Mouse (Mus musculus) midbrain, embryonic 11.5 days (tissue): ENCODE data around the gene Kcnh7. TPM values are rescaled to one million over a fixed set of nuclear protein-coding genes. Genes with fewer than 3 reads are reported as not detected.

Experiments used
- ATAC-seq: fragments of 200-750 bp; cut with Nextera tagmentation; 2 replicates; pipeline ENCODE4 v1.8.0; 2017; ENCODE audit warnings: moderate TSS enrichment, moderate library complexity; ENCODE audit not compliant: low FRiP score
- DNase-seq: peaks from one replicate; pipeline ENCODE4 v3.0.0; 2015; ENCODE audit warnings: low spot score; ENCODE audit errors: missing footprints
- H3K27ac ChIP-seq: fragments of 300-500 bp; sonication (generic); 2 replicates; pipeline ENCODE4 v1.5.1; 2014; ENCODE audit warnings: low read depth, low read length
- H3K27me3 ChIP-seq: fragments of 300-500 bp; sonication (generic); 2 replicates; pipeline ENCODE4 v1.6.1; 2014; ENCODE audit warnings: mild to moderate bottlenecking, low read length, moderate library complexity, mixed read lengths; ENCODE audit not compliant: control insufficient read depth, insufficient read depth
- H3K36me3 ChIP-seq: fragments of 300-500 bp; sonication (generic); 2 replicates; pipeline ENCODE4 v1.6.1; 2014; ENCODE audit warnings: mild to moderate bottlenecking, low read length, moderate library complexity, mixed read lengths; ENCODE audit not compliant: control insufficient read depth, insufficient read depth
- H3K4me1 ChIP-seq: fragments of 300-500 bp; sonication (generic); 2 replicates; pipeline ENCODE4 v1.6.1; 2014; ENCODE audit warnings: low read length; ENCODE audit not compliant: control insufficient read depth, insufficient read depth
- H3K4me2 ChIP-seq: fragments of 300-500 bp; sonication (generic); 2 replicates; pipeline ENCODE4 v1.6.1; 2014; ENCODE audit warnings: mild to moderate bottlenecking, moderate library complexity
- H3K4me3 ChIP-seq: fragments of 300-500 bp; sonication (generic); 2 replicates; pipeline ENCODE4 v1.5.1; 2014; ENCODE audit warnings: low read depth, low read length
- H3K9ac ChIP-seq: fragments of 300-500 bp; sonication (generic); 2 replicates; pipeline ENCODE4 v1.6.1; 2014; ENCODE audit warnings: low read length
- H3K9me3 ChIP-seq: fragments of 300-500 bp; sonication (generic); 2 replicates; pipeline ENCODE4 v1.6.1; 2016; ENCODE audit warnings: low read length; ENCODE audit not compliant: control insufficient read depth
- WGBS: fragments of 180-500 bp; shearing (Covaris S2); extraction: QIAGEN DNeasy Blood & Tissue Kit; methylation state at CpG from one replicate; pipeline ENCODE4 v1.1.7; 2014; 5-methylcytosine and 5-hydroxymethylcytosine counted together
- polyA plus RNA-seq: library from polyadenylated mRNA; unstranded; fragments of >200 nt; fragmentation: Nextera tagmentation; extraction: Ambion mirVana; gene quantifications from 2 replicates; pipeline ENCODE4 v1.2.1, GENCODE M21; 2014

Gene Kcnh7
- polyA plus RNA-seq, result 0.92 and 1.1 TPM in 2 replicates

GRCm38 (mm10) chr2:63183563-63184545, at the start of gene Kcnh7:
Gene Kcnh7, minus strand, starts transcription at chr2:63184287.
- H3K36me3 ChIP-seq, result no peaks in the 10 kb centered on the region
- H3K27ac ChIP-seq, result no peak within 1 kb of the TSS; the same call in 1 of the 2 replicates
- no peaks in the 10 kb centered on the region for H3K4me1 ChIP-seq
- no peaks in the 10 kb centered on the region for H3K27me3 ChIP-seq
- peak within 1 kb of the TSS; percentile 61 for H3K9ac ChIP-seq
- H3K4me2 ChIP-seq, result peak within 1 kb of the TSS; percentile 90
- peak; percentile 94 for DNase-seq
- H3K4me3 ChIP-seq, result peak within 1 kb of the TSS; percentile 56
- ATAC-seq, result peak; percentile 86
- WGBS, result 2% methylated on average over 41 of the region's 49 CpGs
- H3K9me3 ChIP-seq, result no peaks in the 10 kb centered on the region

GRCm38 (mm10) chr2:63207435-63207834, 23.3 kb upstream of the Kcnh7 start:
- H3K27me3 ChIP-seq, result no peaks in the 10 kb centered on the region
- H3K4me1 ChIP-seq, result no peaks in the 10 kb centered on the region
- H3K9ac ChIP-seq, result no peak overlapping the region
- H3K27ac ChIP-seq, result no peak overlapping the region
- no peak for ATAC-seq
- H3K9me3 ChIP-seq, result no peaks in the 10 kb centered on the region
- H3K4me3 ChIP-seq, result no peak overlapping the region
- no peaks in the 10 kb centered on the region for H3K36me3 ChIP-seq
- 72% methylated on average over 3 of the region's 3 CpGs for WGBS
- DNase-seq, result no peak
- no peak overlapping the region for H3K4me2 ChIP-seq

- H3K4me2 ChIP-seq, result no peak overlapping the region
- WGBS, result 3% methylated on average over 2 of the region's 2 CpGs
Observed at GRCm38 (mm10) chr2:63186014-63186413, 1.9 kb upstream of the Kcnh7 start.

GRCm38 (mm10) chr2:63184551-63185430, 704 bp upstream of the Kcnh7 start:
- peak; percentile 92 for ATAC-seq
- Histone ChIP-seq H3K4me1 (no peaks in the 10 kb centered on the region), H3K9ac (peak overlapping the region; percentile 61), H3K27me3 (no peaks in the 10 kb centered on the region), H3K36me3 (no peaks in the 10 kb centered on the region), H3K4me2 (peak overlapping the region; percentile 90), H3K4me3 (peak overlapping the region; percentile 56), H3K9me3 (no peaks in the 10 kb centered on the region), H3K27ac (no peak overlapping the region; the same call in 1 of the 2 replicates)
- 5% methylated on average over 14 of the region's 15 CpGs for WGBS
- no peak for DNase-seq

More at GRCm38 (mm10) chr2:63186014-63186413, 1.9 kb upstream of the Kcnh7 start:
- Histone ChIP-seq H3K27me3 (no peaks in the 10 kb centered on the region), H3K9me3 (no peaks in the 10 kb centered on the region), H3K36me3 (no peaks in the 10 kb centered on the region), H3K4me1 (no peaks in the 10 kb centered on the region), H3K27ac (no peak overlapping the region), H3K9ac (no peak overlapping the region), H3K4me3 (no peak overlapping the region)
- no peak for ATAC-seq
- peak; percentile 85 for DNase-seq

- ATAC-seq, result no peak
- H3K4me1 ChIP-seq, result no peaks in the 10 kb centered on the region
- H3K4me3 ChIP-seq, result no peak overlapping the region
- no peak overlapping the region for H3K27ac ChIP-seq
- no peak overlapping the region for H3K9ac ChIP-seq
- H3K9me3 ChIP-seq, result no peaks in the 10 kb centered on the region
- no peak overlapping the region for H3K4me2 ChIP-seq
- DNase-seq, result no peak
- H3K27me3 ChIP-seq, result no peaks in the 10 kb centered on the region
- no peaks in the 10 kb centered on the region for H3K36me3 ChIP-seq
Observed at GRCm38 (mm10) chr2:63153701-63154100, 30.4 kb downstream of the Kcnh7 start.

- H3K4me1 ChIP-seq, result no peaks in the 10 kb centered on the region
- no peaks in the 10 kb centered on the region for H3K9me3 ChIP-seq
- no peak overlapping the region for H3K9ac ChIP-seq
- no peaks in the 10 kb centered on the region for H3K27me3 ChIP-seq
- H3K36me3 ChIP-seq, result no peaks in the 10 kb centered on the region
- DNase-seq (no peak), ATAC-seq (no peak)
- WGBS, result 80% methylated on average over 2 of the region's 2 CpGs
- H3K4me3 ChIP-seq, result no peak overlapping the region
- H3K27ac ChIP-seq, result no peak overlapping the region
- no peak overlapping the region for H3K4me2 ChIP-seq
Observed at GRCm38 (mm10) chr2:63127762-63128516, 56.1 kb downstream of the Kcnh7 start.

GRCm38 (mm10) chr2:63120316-63120715, 63.8 kb downstream of the Kcnh7 start:
- no peaks in the 10 kb centered on the region for H3K36me3 ChIP-seq
- no peak overlapping the region for H3K9ac ChIP-seq
- WGBS, result 75% methylated on average over 3 of the region's 3 CpGs
- H3K4me1 ChIP-seq, result peaks cover 7% of the 10 kb centered on the region; the same call in 1 of the 2 replicates
- no peak for DNase-seq
- H3K27ac ChIP-seq, result no peak overlapping the region
- no peaks in the 10 kb centered on the region for H3K27me3 ChIP-seq
- ATAC-seq, result no peak
- no peaks in the 10 kb centered on the region for H3K9me3 ChIP-seq
- no peak overlapping the region for H3K4me2 ChIP-seq
- no peak overlapping the region for H3K4me3 ChIP-seq
